Mouse (Mus musculus) MEL (cell line): Measurements from ENCODE around the gene Smtn. TPM values are rescaled to one million over a fixed set of nuclear protein-coding genes. Genes with fewer than 3 reads are reported as not detected.

ENCODE experiments used
- DNase-seq: peaks from one replicate; pipeline ENCODE4 v3.0.0; 2011; ENCODE audit warnings: low read depth, low spot score
- H3K27ac ChIP-seq: 2 replicates; pipeline ENCODE4 v1.5.1; 2012; ENCODE audit warnings: low read depth, mild to moderate bottlenecking, control low read depth, low read length, moderate library complexity; ENCODE audit not compliant: control insufficient read depth
- H3K27me3 ChIP-seq, 2 experiments: fragments of 150-350 bp in 1 of 2; sonication (generic) in 1 of 2; 2 replicates each; pipeline ENCODE4 v1.6.1; 2012; ENCODE audit warnings: low read length in 2 of 2, mild to moderate bottlenecking in 2 of 2, improper control_type of control experiment in 1 of 2, moderate library complexity in 1 of 2; ENCODE audit not compliant: insufficient read depth in 2 of 2, control insufficient read depth in 1 of 2
- H3K36me3 ChIP-seq, 2 experiments: 2 replicates each; pipeline ENCODE4 v1.6.1; 2012 to 2014; ENCODE audit warnings: low read length in 2 of 2, improper control_type of control experiment in 1 of 2, inconsistent platforms in 1 of 2, mild to moderate bottlenecking in 1 of 2; ENCODE audit not compliant: insufficient read depth in 2 of 2, control insufficient read depth in 1 of 2
- H3K4me1 ChIP-seq, 2 experiments: fragments of 150-350 bp in 1 of 2; sonication (generic) in 1 of 2; 2 replicates each; pipeline ENCODE4 v1.6.1; 2012; ENCODE audit warnings: low read length in 2 of 2, improper control_type of control experiment in 1 of 2, mild to moderate bottlenecking in 1 of 2; ENCODE audit not compliant: insufficient read depth in 2 of 2, control insufficient read depth in 1 of 2
- H3K4me3 ChIP-seq, 2 experiments: fragments of 150-350 bp in 1 of 2; sonication (generic) in 1 of 2; 2 replicates each; pipeline ENCODE4 v1.5.1; 2012; ENCODE audit warnings: low read depth in 2 of 2, low read length in 2 of 2, mild to moderate bottlenecking in 2 of 2, moderate library complexity in 2 of 2, control low read depth in 1 of 2, improper control_type of control experiment in 1 of 2; ENCODE audit not compliant: control insufficient read depth in 1 of 2, insufficient read depth in 1 of 2
- H3K79me2 ChIP-seq: 2 replicates; pipeline ENCODE4 v1.6.1; 2012; ENCODE audit warnings: mild to moderate bottlenecking, low read length, moderate library complexity; ENCODE audit not compliant: control insufficient read depth, poor library complexity, insufficient read depth
- H3K9ac ChIP-seq: 2 replicates; pipeline ENCODE4 v1.6.1; 2012; ENCODE audit warnings: low read depth, mild to moderate bottlenecking, control low read depth, low read length, moderate library complexity; ENCODE audit not compliant: control insufficient read depth, poor library complexity, severe bottlenecking
- H3K9me3 ChIP-seq: fragments of 150-350 bp; sonication (generic); replicated peaks from 2 replicates; pipeline ENCODE4 v1.6.1; 2012; ENCODE audit warnings: mild to moderate bottlenecking, low read length, improper control_type of control experiment, moderate library complexity; ENCODE audit not compliant: insufficient read depth
- BHLHE40 ChIP-seq: IDR thresholded peaks from 2 replicates; pipeline ENCODE4 v1.6.1; 2012; ENCODE audit warnings: low read depth, mild to moderate bottlenecking, inconsistent platforms, low read length, improper control_type of control experiment, borderline replicate concordance
- CHD2 ChIP-seq: IDR thresholded peaks from 2 replicates; pipeline ENCODE4 v1.6.1; 2011; ENCODE audit warnings: low read length, improper control_type of control experiment
- CTCF ChIP-seq, 3 experiments: IDR thresholded peaks in 2 of 3; conservative IDR thresholded peaks in 1 of 3; 2 replicates each; pipeline ENCODE4 v1.5.1; 2011 to 2012; ENCODE audit warnings: low read length in 3 of 3, low read depth in 2 of 3, mild to moderate bottlenecking in 2 of 3, improper control_type of control experiment in 1 of 3, inconsistent platforms in 1 of 3, mixed read lengths in 1 of 3, moderate library complexity in 1 of 3; ENCODE audit not compliant: control insufficient read depth in 1 of 3, insufficient read depth in 1 of 3, poor library complexity in 1 of 3, severe bottlenecking in 1 of 3
- E2F4 ChIP-seq: IDR thresholded peaks from 2 replicates; pipeline ENCODE4 v1.6.1; 2011; ENCODE audit warnings: low read depth, low read length, improper control_type of control experiment, borderline replicate concordance
- ELF1 ChIP-seq: IDR thresholded peaks from 2 replicates; pipeline ENCODE4 v1.6.1; 2014; ENCODE audit warnings: low read depth, mild to moderate bottlenecking, inconsistent platforms, low read length, improper control_type of control experiment, moderate library complexity
- EP300 ChIP-seq, 2 experiments: IDR thresholded peaks; 2 replicates each; pipeline ENCODE4 v1.6.1; 2011; ENCODE audit warnings: improper control_type of control experiment in 2 of 2, low read length in 2 of 2, low read depth in 1 of 2, mild to moderate bottlenecking in 1 of 2
- ETS1 ChIP-seq: IDR thresholded peaks from 2 replicates; pipeline ENCODE4 v1.6.1; 2012; ENCODE audit warnings: low read depth, mild to moderate bottlenecking, inconsistent platforms, low read length, improper control_type of control experiment, moderate library complexity
- GABPA ChIP-seq: IDR thresholded peaks from 2 replicates; pipeline ENCODE4 v1.6.1; 2012; ENCODE audit warnings: low read depth, mild to moderate bottlenecking, inconsistent platforms, low read length, improper control_type of control experiment, moderate library complexity
- GATA1 ChIP-seq: IDR thresholded peaks from 2 replicates; pipeline ENCODE4 v1.6.1; 2011; ENCODE audit warnings: low read depth, low read length, improper control_type of control experiment
- HCFC1 ChIP-seq: IDR thresholded peaks from 2 replicates; pipeline ENCODE4 v1.6.1; 2012; ENCODE audit warnings: low read depth, mild to moderate bottlenecking, inconsistent platforms, low read length, improper control_type of control experiment, moderate library complexity
- JUND ChIP-seq: IDR thresholded peaks from 2 replicates; pipeline ENCODE4 v1.6.1; 2011; ENCODE audit warnings: low read depth, mild to moderate bottlenecking, improper control_type of control experiment, low read length
- KAT2A ChIP-seq: conservative IDR thresholded peaks from 2 replicates; pipeline ENCODE4 v1.6.1; 2012; ENCODE audit warnings: low read depth, low read length, improper control_type of control experiment, inconsistent platforms
- MAFK ChIP-seq: IDR thresholded peaks from 2 replicates; pipeline ENCODE4 v1.6.1; 2011; ENCODE audit warnings: low read depth, mild to moderate bottlenecking, low read length, improper control_type of control experiment, borderline replicate concordance
- MAX ChIP-seq: IDR thresholded peaks from 2 replicates; pipeline ENCODE4 v1.6.1; 2011; ENCODE audit warnings: low read length, improper control_type of control experiment
- MAZ ChIP-seq: IDR thresholded peaks from 2 replicates; pipeline ENCODE4 v1.6.1; 2012; ENCODE audit warnings: low read depth, mild to moderate bottlenecking, inconsistent platforms, low read length, improper control_type of control experiment
- MXI1 ChIP-seq: IDR thresholded peaks from 2 replicates; pipeline ENCODE4 v1.6.1; 2011; ENCODE audit warnings: mild to moderate bottlenecking, low read depth, low read length, improper control_type of control experiment
- MYC ChIP-seq: IDR thresholded peaks from 2 replicates; pipeline ENCODE4 v1.6.1; 2011; ENCODE audit warnings: low read depth, mild to moderate bottlenecking, low read length, improper control_type of control experiment, moderate library complexity
- NELFE ChIP-seq: IDR thresholded peaks from 2 replicates; pipeline ENCODE4 v1.6.1; 2011; ENCODE audit warnings: low read depth, low read length, improper control_type of control experiment
- NRF1 ChIP-seq: IDR thresholded peaks from 2 replicates; pipeline ENCODE4 v1.6.1; 2014; ENCODE audit warnings: low read depth, mild to moderate bottlenecking, inconsistent platforms, low read length, improper control_type of control experiment, moderate library complexity; ENCODE audit not compliant: poor library complexity, insufficient read depth, severe bottlenecking
- POLR2A ChIP-seq, 2 experiments: IDR thresholded peaks; 2 replicates each; pipeline ENCODE4 v1.6.1; 2011 to 2012; ENCODE audit warnings: low read length in 2 of 2, mild to moderate bottlenecking in 2 of 2, control low read depth in 1 of 2, improper control_type of control experiment in 1 of 2, low read depth in 1 of 2, moderate library complexity in 1 of 2; ENCODE audit not compliant: control insufficient read depth in 1 of 2, insufficient read depth in 1 of 2, poor library complexity in 1 of 2
- POLR2AphosphoS2 ChIP-seq: IDR thresholded peaks from 2 replicates; pipeline ENCODE4 v1.6.1; 2011; ENCODE audit warnings: low read length, improper control_type of control experiment
- RAD21 ChIP-seq: IDR thresholded peaks from 2 replicates; pipeline ENCODE4 v1.6.1; 2011; ENCODE audit warnings: mild to moderate bottlenecking, low read depth, low read length, improper control_type of control experiment
- RCOR1 ChIP-seq: IDR thresholded peaks from 2 replicates; pipeline ENCODE4 v1.6.1; 2012; ENCODE audit warnings: low read depth, mild to moderate bottlenecking, inconsistent platforms, low read length, improper control_type of control experiment
- SIN3A ChIP-seq: IDR thresholded peaks from 2 replicates; pipeline ENCODE4 v1.6.1; 2012; ENCODE audit warnings: low read length, improper control_type of control experiment, inconsistent platforms
- SMC3 ChIP-seq: IDR thresholded peaks from 2 replicates; pipeline ENCODE4 v1.6.1; 2011; ENCODE audit warnings: low read depth, low read length, improper control_type of control experiment
- TAL1 ChIP-seq: IDR thresholded peaks from 2 replicates; pipeline ENCODE4 v1.6.1; 2012; ENCODE audit warnings: mild to moderate bottlenecking, inconsistent platforms, low read length, moderate library complexity, mixed read lengths
- TCF12 ChIP-seq: IDR thresholded peaks from 2 replicates; pipeline ENCODE4 v1.6.1; 2014; ENCODE audit warnings: low read depth, mild to moderate bottlenecking, inconsistent platforms, low read length, improper control_type of control experiment, moderate library complexity
- UBTF ChIP-seq: IDR thresholded peaks from 2 replicates; pipeline ENCODE4 v1.6.1; 2012; ENCODE audit warnings: low read depth, mild to moderate bottlenecking, inconsistent platforms, low read length, improper control_type of control experiment, moderate library complexity, borderline replicate concordance; ENCODE audit not compliant: insufficient read depth
- USF1 ChIP-seq: IDR thresholded peaks from 2 replicates; pipeline ENCODE4 v1.6.1; 2014; ENCODE audit warnings: low read depth, mild to moderate bottlenecking, inconsistent platforms, low read length, improper control_type of control experiment, moderate library complexity
- ZC3H11A ChIP-seq: IDR thresholded peaks from 2 replicates; pipeline ENCODE4 v1.6.1; 2012; ENCODE audit warnings: low read depth, mild to moderate bottlenecking, inconsistent platforms, low read length, improper control_type of control experiment
- ZKSCAN1 ChIP-seq: IDR thresholded peaks from 2 replicates; pipeline ENCODE4 v1.6.1; 2012; ENCODE audit warnings: low read depth, mild to moderate bottlenecking, inconsistent platforms, low read length, improper control_type of control experiment, moderate library complexity
- ZMIZ1 ChIP-seq: IDR thresholded peaks from 2 replicates; pipeline ENCODE4 v1.6.1; 2012; ENCODE audit warnings: low read depth, mild to moderate bottlenecking, inconsistent platforms, low read length, improper control_type of control experiment, moderate library complexity
- polyA plus RNA-seq, 2 experiments: library from polyadenylated mRNA; stranded (reverse) in 1 of 2; unstranded in 1 of 2; fragments of >175 nt in 1 of 2; fragments of >200 nt in 1 of 2; gene quantifications; 2 replicates each; pipeline versions ENCODE4 v1.2.1 to v1.2.4; 2012; ENCODE audit warnings: low replicate concordance in 2 of 2, low read depth in 1 of 2; ENCODE audit not compliant: insufficient read length in 2 of 2, insufficient read depth in 1 of 2, missing spikeins in 1 of 2
- total RNA-seq: library from RNA; depleted of rRNA; stranded (reverse); fragments of 300-350 nt; gene quantifications from 2 replicates; pipeline ENCODE4 v1.2.3, GENCODE M21; 2012

Gene Smtn
- total and polyA plus RNA-seq, 3 experiments, result 203 to 370 TPM; not detected in 1

GRCm38 (mm10) chr11:3588036-3588672 lies 47.7 kb upstream of the Smtn start (continued):
- TF ChIP-seq SMC3 (no peak), KAT2A (peak; percentile 56), E2F4 (0 out of 2 replicates have a peak, but pooled peaks have one; percentile 33), EP300 (IDR thresholded peaks at IDR 0.05; ENCODE audit: low read depth in 1 of 2, low read length in 2 of 2) (peak; percentile 33 to 78; a peak in 3 of 4 replicates), TAL1 (no peak), POLR2A (IDR thresholded peaks at IDR 0.05; ENCODE audit: control insufficient read depth in 1 of 2, insufficient read depth in 1 of 2, low read depth in 1 of 2, low read length in 2 of 2, poor library complexity in 1 of 2) (0 out of 4 replicates have a peak, but pooled peaks of 1 of the 2 experiments have one; percentile 18), ZMIZ1 (no peak), ZC3H11A (no peak), MAFK (no peak), TCF12 (peak; percentile 63; the same call in 1 of the 2 replicates), USF1 (peak; percentile 90), MAX (peak; percentile 71), CTCF (IDR thresholded peaks at IDR 0.05 in 2 of 3, conservative IDR thresholded peaks at IDR 0.05 in 1 of 3; ENCODE audit: control insufficient read depth in 1 of 3, insufficient read depth in 1 of 3, low read depth in 2 of 3, low read length in 3 of 3, poor library complexity in 1 of 3, severe bottlenecking in 1 of 3) (no peak), MYC (no peak), RCOR1 (peak; percentile 63), ELF1 (no peak), GATA1 (0 out of 2 replicates have a peak, but pooled peaks have one; percentile 4), RAD21 (no peak), MAZ (no peak), HCFC1 (no peak), POLR2AphosphoS2 (no peak; the same call in 1 of the 2 replicates)

- peak overlapping the region; percentile 41 for H3K9ac ChIP-seq
- peaks cover 0 to 20% of the 10 kb centered on the region in 2 experiments; a peak in 2 of 4 replicates for H3K36me3 ChIP-seq
- peak; percentile 71 for DNase-seq
- peaks cover 23 to 41% of the 10 kb centered on the region in 2 experiments; a peak in 3 of 4 replicates for H3K4me1 ChIP-seq
- no peaks in the 10 kb centered on the region for H3K79me2 ChIP-seq
- no peaks in the 10 kb centered on the region for H3K9me3 ChIP-seq
- H3K27ac ChIP-seq, result peak overlapping the region; percentile 92
- peak overlapping the region in 1 of 2 experiments; percentile 59; a peak in 3 of 4 replicates for H3K4me3 ChIP-seq
- no peaks in the 10 kb centered on the region for H3K27me3 ChIP-seq
- TF ChIP-seq EP300 (IDR thresholded peaks at IDR 0.05; ENCODE audit: low read depth in 1 of 2, low read length in 2 of 2) (peak; percentile 56 to 88; a peak in 3 of 4 replicates), ETS1 (peak; percentile 97), USF1 (peak; percentile 77; the same call in 1 of the 2 replicates), NRF1 (no peak), JUND (no peak), BHLHE40 (peak; percentile 64), SIN3A (peak; percentile 69), ZC3H11A (no peak), MYC (no peak), MXI1 (peak; percentile 33; the same call in 1 of the 2 replicates), RCOR1 (0 out of 2 replicates have a peak, but pooled peaks have one; percentile 17), MAZ (no peak), UBTF (no peak), CTCF (IDR thresholded peaks at IDR 0.05 in 2 of 3, conservative IDR thresholded peaks at IDR 0.05 in 1 of 3; ENCODE audit: control insufficient read depth in 1 of 3, insufficient read depth in 1 of 3, low read depth in 2 of 3, low read length in 3 of 3, poor library complexity in 1 of 3, severe bottlenecking in 1 of 3) (no peak), CHD2 (no peak), GABPA (no peak), HCFC1 (no peak), TCF12 (peak; percentile 85), ZKSCAN1 (no peak), E2F4 (no peak), ZMIZ1 (no peak), MAX (peak; percentile 27; the same call in 1 of the 2 replicates), NELFE (no peak), TAL1 (no peak)
Measured at GRCm38 (mm10) chr11:3587350-3587749, 46.9 kb upstream of the Smtn start.
